Mouse (Mus musculus): ENCODE results near the gene Lin28b.

- TF ChIP-seq CTCF (IDR thresholded peaks at IDR 0.05 in 2 of 3, conservative IDR thresholded peaks at IDR 0.05 in 1 of 3; ENCODE audit: control insufficient read depth in 1 of 3, insufficient read depth in 1 of 3, low read depth in 2 of 3, low read length in 3 of 3, poor library complexity in 1 of 3, severe bottlenecking in 1 of 3), result no peak
- no peak for TF ChIP-seq TAL1 (IDR thresholded peaks at IDR 0.05; ENCODE audit: low read length)
Observed at GRCm38 (mm10) chr10:45486603-45486946, 380 bp upstream of the Lin28b start.
